Mouse (Mus musculus): Measurements from ENCODE around the gene Hs3st5.

Gene Hs3st5

DNA sequence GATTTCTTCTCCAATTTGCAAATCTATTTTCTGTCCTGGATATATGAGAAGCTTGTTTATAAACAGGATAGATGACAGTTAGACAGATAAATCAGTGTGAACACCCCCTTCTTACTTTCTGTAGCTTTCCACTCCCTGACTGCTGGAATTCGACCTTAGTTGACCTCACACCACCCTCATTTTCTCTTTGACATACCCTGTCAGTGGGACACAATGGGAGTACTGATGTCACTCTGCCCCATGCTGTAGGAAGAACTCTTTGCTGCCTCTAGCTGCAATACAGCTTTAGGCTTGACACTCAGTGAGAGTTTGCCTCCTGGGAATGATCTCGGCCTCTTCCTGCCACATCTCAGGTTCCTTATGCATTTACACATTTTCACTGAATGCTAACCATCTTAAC is 297.1 kb downstream of the Hs3st5 start:
- DNase-seq (ENCODE audit: low read depth), result no peak

DNA sequence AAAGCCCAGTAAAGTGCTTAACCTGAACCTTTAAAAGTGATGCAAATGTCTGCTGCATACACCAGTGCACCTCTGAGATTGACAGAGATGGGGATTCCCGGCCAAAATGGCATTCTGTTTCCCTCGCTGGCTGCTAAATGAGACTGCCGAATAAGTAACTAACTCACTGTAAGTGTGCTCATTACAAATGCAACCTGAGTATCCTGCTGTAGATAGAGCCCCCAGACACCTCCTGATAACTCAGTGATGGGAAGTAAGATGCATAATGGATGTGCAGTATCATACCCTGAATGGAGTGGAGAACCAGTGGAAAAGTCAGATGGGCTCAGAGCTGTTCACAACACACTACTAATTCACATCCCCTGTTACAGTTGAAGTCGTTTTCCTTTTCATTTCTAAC is 298.7 kb downstream of the Hs3st5 start:
- no peak for DNase-seq (ENCODE audit: low read depth)

GRCm38 (mm10) chr10:36805788-36806187 is 299.2 kb downstream of the Hs3st5 start:
- DNase-seq (ENCODE audit: low read depth), result no peak

DNA sequence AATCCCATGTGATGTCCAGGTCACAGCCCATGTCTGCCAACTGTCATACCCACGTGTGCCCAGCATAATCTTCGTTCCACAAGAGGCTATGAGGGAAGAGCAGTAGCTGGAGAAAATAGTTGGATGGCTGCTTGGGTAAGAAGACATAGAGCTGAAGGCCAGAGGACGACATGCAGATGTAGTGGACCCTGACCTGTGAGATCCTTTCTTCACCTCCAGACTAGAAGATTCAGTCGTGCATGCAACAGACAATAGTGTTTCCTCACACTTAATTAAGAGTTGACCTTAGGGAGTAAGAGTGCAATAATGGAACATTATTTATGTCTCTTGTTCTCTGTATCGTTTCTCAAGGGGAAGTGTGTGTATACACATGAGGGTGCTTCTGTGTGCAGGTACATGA is 300.4 kb downstream of the Hs3st5 start:
- DNase-seq (ENCODE audit: low read depth), result no peak

DNA sequence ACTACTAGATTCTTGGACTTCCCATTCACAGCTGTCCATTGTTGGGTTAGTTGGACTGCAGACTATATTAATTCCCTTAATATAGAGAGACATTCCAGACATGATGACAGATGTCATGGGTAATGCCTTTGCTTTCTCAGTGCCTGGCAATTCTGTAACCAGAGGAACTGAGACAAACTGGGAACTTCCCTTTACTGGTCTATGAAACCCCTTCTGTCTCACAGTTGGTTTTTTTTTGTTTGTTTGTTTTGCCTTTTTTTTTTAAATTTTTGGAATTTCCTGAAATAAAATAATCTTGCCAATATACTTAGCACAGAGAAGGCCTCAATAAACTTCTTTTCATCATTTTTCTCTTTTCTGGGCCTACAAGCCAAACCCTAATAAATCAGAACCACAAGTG is 312.3 kb downstream of the Hs3st5 start:
- DNase-seq (ENCODE audit: low read depth), result no peak

GRCm38 (mm10) chr10:36829079-36829478 is 322.5 kb downstream of the Hs3st5 start:
- no peak for DNase-seq (ENCODE audit: low read depth)

- DNase-seq (ENCODE audit: low read depth), result no peak
Measured at GRCm38 (mm10) chr10:36832204-36832603, 325.6 kb downstream of the Hs3st5 start.

GRCm38 (mm10) chr10:36834224-36834623 is 327.6 kb downstream of the Hs3st5 start:
- DNase-seq (ENCODE audit: low read depth), result no peak

DNA sequence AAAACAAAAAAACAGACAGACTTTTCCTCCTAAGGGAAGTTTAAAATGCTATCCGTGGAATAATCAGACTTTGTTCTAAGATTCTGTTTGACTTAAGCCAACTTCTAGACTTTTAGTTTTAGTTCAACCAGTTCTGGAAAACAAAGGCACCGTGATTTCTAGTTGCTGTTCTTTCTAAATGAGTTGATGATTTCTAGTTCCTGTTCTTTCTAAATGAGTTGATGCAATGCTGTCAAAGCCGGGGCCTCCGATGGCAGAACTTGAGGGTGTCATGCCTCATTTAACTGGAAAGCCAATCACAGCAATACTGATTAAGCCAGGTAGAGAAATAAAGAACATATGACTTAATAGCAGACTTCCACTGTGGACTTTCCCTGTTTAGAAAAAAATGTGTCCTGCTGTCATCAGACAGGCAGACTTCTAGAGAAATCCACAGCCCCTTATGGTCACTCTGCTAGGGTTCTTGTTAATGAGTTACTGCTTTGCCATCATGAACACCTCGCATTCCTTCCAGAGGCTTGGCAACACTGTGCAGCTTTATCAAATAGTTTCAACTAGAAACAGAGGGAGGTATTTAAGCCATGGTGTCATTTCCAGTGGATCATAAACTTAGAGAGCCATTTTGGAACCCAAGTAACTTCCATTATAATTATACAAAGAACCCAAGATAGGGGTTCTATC is 329.4 kb downstream of the Hs3st5 start:
- DNase-seq (ENCODE audit: low read depth), result no peak

- no peak for DNase-seq (ENCODE audit: low read depth)
Measured at GRCm38 (mm10) chr10:36850231-36850630, 343.6 kb downstream of the Hs3st5 start.

- DNase-seq (ENCODE audit: low read depth), result no peak
Measured at GRCm38 (mm10) chr10:36862127-36862895, 355.7 kb downstream of the Hs3st5 start.

Data from c-Kit-positive CD71-negative TER-119-negative erythroid progenitor cells, embryonic 14.5 days (primary cell).